Mouse (Mus musculus) kidney, adult 2 months (tissue): ENCODE data around the gene Wdfy4.

Source experiments
- CTCF ChIP-seq: fragments of 200-500 bp; conservative IDR thresholded peaks from 2 replicates; pipeline ENCODE4 v1.5.1; 2011; ENCODE audit warnings: low read depth, mild to moderate bottlenecking, control low read depth, low read length, moderate library complexity, mixed read lengths; ENCODE audit not compliant: insufficient read depth, insufficient read length
- POLR2A ChIP-seq: fragments of 200-500 bp; IDR thresholded peaks from one replicate; pipeline ENCODE4 v1.6.1; 2011; ENCODE audit warnings: low read depth, low read length, control low read depth

- TF ChIP-seq CTCF = no peak
- no peak for TF ChIP-seq POLR2A
Measured at GRCm38 (mm10) chr14:33189230-33189629, 3.9 kb upstream of the Wdfy4 start.
